Mouse (Mus musculus) embryo, embryonic 11 days (tissue): ENCODE data around the gene Olfr1181.
"Not testable (repeated sequence)": the region's sequence is repeated elsewhere in the genome, so short reads cannot be mapped to it uniquely, and the experiment has no call there.

ENCODE experiments used
- DNase-seq: peaks from one replicate; pipeline ENCODE4 v3.0.0-alpha.2; 2015

Olfr1181 gene

DNA sequence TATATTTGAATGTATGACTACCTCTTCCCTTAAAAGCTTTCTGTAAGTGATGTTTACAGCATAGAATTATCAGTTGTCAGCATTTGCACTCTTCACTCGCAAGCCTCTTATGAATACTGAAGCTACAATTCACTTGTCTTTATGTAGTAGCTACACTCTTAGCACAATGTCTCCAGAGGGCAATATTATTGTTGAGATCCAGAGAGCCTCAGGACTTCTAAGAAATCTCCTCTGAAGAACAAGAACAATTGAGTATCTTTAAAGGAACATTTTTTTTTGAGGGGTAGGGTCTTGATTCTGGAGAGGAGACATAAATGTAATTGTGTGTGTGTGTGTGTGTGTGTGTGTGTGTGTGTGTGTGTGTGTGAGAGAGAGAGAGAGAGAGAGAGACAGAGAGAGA, at the start of gene Olfr1181:
Gene Olfr1181, minus strand, starts transcription at position 101 of the 400 bp plus-strand sequence.
- no peak for DNase-seq

DNA sequence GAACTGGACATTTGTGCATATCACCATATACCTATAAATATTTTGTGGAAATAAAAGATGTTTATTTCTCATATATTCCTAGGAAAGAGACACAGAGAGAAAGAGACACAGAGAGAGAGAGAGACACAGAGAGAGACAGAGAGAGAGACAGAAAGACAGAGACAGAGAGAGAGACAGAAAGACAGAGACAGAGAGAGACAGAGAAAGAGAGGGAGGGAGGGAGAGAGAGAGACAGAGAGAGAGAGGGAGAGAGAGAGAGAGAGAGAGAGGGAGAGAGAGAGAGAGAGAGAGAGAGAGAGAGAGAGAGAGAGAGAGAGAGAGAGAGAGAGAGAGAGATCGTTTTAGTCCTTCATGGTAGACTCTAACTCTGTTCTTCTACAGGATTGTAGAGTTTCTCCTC, 28.6 kb upstream of the Olfr1181 start, which contains the start of gene Olfr1183:
Gene Olfr1183, plus strand, starts transcription at position 301 of the 400 bp plus-strand sequence.
- not testable (repeated sequence) for DNase-seq

DNA sequence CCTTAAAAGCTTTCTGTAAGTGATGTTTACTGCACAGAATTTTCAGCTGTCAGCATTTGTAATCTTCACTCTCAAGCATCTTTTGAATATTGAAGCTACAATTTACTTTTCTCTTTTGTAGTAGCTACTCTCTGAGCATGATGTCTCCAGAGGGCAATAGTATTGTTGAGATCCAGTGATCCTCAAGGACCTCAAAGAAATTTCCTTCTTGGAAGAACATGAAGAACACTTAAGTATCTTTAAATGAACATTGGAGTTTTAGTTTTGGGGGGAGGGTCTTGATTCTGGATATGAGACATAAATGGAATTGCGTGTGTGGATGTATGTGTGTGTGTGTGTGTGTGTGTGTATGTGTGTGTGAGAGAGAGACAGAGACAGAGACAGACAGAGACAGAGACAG, 23.1 kb upstream of the Olfr1181 start, which contains the start of gene Gm13757:
Gene Gm13757, minus strand, starts transcription at position 101 of the 400 bp plus-strand sequence.
- no peak for DNase-seq

DNA sequence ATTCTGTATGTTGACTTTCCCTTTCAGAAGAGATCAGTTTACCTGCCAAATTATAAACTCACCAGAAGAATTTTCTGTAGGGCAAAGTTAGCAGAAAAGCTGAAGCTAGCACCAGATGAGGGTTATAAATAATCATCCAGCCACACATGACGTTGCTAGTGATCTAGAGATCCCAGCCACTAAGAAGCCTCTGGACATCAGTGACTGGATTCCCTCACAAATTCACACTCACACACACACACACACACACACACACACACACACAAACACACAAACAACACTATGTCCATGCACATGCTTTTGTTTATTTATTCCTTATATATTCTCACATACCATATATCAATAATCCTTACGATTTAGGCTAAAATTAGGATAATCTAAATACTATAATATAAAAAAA, 6.9 kb downstream of the Olfr1181 start, which contains the start of gene Olfr1180:
Gene Olfr1180, minus strand, starts transcription at position 101 of the 400 bp plus-strand sequence.
- DNase-seq: no peak

DNA sequence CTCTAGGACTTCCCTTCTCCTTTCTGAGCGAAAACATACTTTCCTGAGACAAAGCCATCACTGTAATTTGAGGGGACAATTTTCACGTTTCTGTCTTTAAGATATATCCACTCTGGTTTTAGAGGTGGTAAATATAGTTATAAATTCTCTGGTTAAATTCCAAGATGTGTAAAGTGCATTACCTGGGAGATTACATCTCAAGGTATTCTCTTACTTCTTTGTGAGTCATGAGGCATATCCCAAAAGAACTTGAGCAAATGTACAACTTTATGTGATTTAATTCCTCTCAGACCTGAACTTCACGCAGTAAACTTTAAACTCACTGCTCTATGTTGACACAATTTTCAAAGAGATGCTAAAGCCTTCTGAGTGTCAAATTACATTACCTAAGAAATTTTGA, 19.6 kb downstream of the Olfr1181 start, which contains the start of gene Olfr1179:
Gene Olfr1179, minus strand, starts transcription at position 101 of the 400 bp plus-strand sequence.
- DNase-seq: no peak

DNA sequence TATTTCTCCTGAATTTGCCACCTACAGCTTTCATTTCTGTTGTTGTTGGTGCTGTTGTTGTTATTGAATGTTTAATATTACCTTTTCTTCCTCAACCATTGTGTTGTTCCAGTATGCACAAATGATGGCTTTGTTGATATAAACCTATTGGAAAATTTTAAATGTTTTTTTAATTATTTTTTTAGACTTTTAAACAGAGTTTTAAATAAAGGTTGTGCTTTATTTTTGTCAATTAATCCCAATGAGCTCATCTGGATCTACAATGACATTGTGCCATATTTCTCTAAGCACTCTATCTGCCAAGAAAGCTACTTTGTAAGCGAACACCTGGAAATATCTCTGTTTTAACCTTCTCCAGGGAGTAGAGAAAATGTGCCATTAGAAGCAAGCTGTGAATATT, 39.2 kb downstream of the Olfr1181 start, which contains the start of gene Olfr1178:
Gene Olfr1178, plus strand, starts transcription at position 301 of the 400 bp plus-strand sequence.
- no peak for DNase-seq
